10 mouse cellular contexts compared by ENCODE assay signal in the genomic region with DNA sequence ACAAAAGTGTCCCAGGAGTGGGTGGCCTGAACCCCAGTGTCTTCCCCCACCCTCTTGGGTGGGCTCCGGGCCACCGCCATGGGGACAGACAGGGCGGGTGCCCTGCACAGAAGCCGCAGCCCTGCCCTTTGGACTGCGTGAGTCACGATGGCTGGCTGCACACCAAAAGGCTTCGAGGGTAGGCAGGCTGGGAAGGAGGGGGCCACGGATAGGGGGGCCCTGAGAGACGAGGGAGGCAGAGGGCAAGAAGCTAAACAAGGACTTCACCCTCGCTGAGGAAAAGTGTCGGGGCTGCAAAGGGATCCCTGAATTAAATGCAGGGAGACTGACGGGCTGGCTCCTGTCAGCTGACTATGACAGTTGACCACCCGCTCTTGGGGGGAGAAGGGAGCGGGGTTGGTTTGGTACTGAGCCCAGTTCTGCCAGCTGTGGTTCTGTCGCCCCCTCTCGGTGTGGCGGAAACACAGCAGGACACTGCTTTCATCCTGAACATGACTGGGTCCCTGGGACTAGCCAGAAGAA. TPM values are rescaled to one million over a fixed set of nuclear protein-coding genes. Genes with fewer than 3 reads are reported as not detected.
DNase-seq lines count a peak whose midpoint lies in the region; ATAC-seq and TF ChIP-seq lines count a peak whose summit lies in the region.
"Had no signal": no experiment of that assay in that cellular context is flagged by ENCODE, and none has a peak within 500 bp of the region (broad histone marks: within the 10 kb centered on the region; RNA-seq: fewer than 3 reads in every experiment).

No protein-coding gene starts in this region.

- no peak for TF ChIP-seq POLR2A in brain, embryonic 14.5 days (IDR thresholded peaks at IDR 0.05; ENCODE audit: borderline replicate concordance, extremely low read depth, insufficient read depth, insufficient read length, poor library complexity, severe bottlenecking)

- no peak overlapping the region for H3K27ac ChIP-seq in heart, embryonic 10.5 days
- H3K27ac ChIP-seq in stomach, embryonic 15.5 days: peak overlapping the region; percentile 23

- H3K9ac ChIP-seq in stomach, embryonic 15.5 days: no peak overlapping the region

- WGBS in heart, embryonic 10.5 days: 45% methylated on average over 17 of the region's 17 CpGs
- WGBS in stomach, embryonic 15.5 days: 28% methylated on average over 17 of the region's 17 CpGs

- peak; percentile 78 for ATAC-seq in stomach, embryonic 15.5 days (ENCODE audit: insufficient read depth, low FRiP score, low read depth)
- no peak for ATAC-seq in megakaryocyte-erythroid progenitor cell, adult 5-6 weeks (replicated peaks; ENCODE audit: low FRiP score, low TSS enrichment, poor library complexity, severe bottlenecking)

- peak; percentile 25; the same call in 1 of the 2 replicates for TF ChIP-seq CTCF in brain, embryonic 14.5 days (IDR thresholded peaks at IDR 0.05; ENCODE audit: borderline replicate concordance, extremely low read depth, insufficient read depth, insufficient read length)

- intact Hi-C loops in heart, postnatal 14 days (cut with DNase I): loop anchor here (5.0 kb wide), 1 partner anchor 257 kb away; no protein-coding TSS in a partner anchor

- no peaks in the 10 kb centered on the region for H3K9me3 ChIP-seq in heart, embryonic 10.5 days
- H3K9me3 ChIP-seq in stomach, embryonic 15.5 days: no peaks in the 10 kb centered on the region

- H3K4me1 ChIP-seq in heart, embryonic 10.5 days: peaks cover 7% of the 10 kb centered on the region
- H3K4me1 ChIP-seq in stomach, embryonic 15.5 days: peaks cover 13% of the 10 kb centered on the region

- peak; percentile 98 for DNase-seq in heart, adult 11 months
- DNase-seq in heart, embryonic 10.5 days (ENCODE audit: low spot score): no peak
- no peak for DNase-seq in brain, embryonic 14.5 days (ENCODE audit: low read depth)
- DNase-seq in heart, postnatal 14 days: peak; percentile 71 to 75
- DNase-seq in kidney, postnatal 36 days: peak; percentile 86 to 87
- no peak for DNase-seq in left cerebral cortex, adult 9 months (ENCODE audit: low spot score in 2 of 2)

- H3K4me2 ChIP-seq in stomach, embryonic 15.5 days: peak overlapping the region; percentile 38

- H3K27me3 ChIP-seq in heart, embryonic 10.5 days (ENCODE audit: insufficient read depth, poor library complexity, severe bottlenecking): peaks cover 37% of the 10 kb centered on the region
- no peaks in the 10 kb centered on the region for H3K27me3 ChIP-seq in stomach, embryonic 15.5 days (replicated peaks)

- H3K4me3 ChIP-seq in heart, embryonic 10.5 days: no peak overlapping the region
- H3K4me3 ChIP-seq in stomach, embryonic 15.5 days (replicated peaks): no peak overlapping the region

- no peaks in the 10 kb centered on the region for H3K36me3 ChIP-seq in heart, embryonic 10.5 days
- H3K36me3 ChIP-seq in stomach, embryonic 15.5 days: no peaks in the 10 kb centered on the region

RNA-seq across cellular contexts. Expression of gene Mlph, which starts 5.2 kb away (rescaled TPM):
- 0.26 and 0.53 TPM in 2 replicates for polyA plus RNA-seq in heart, embryonic 10.5 days (2016; fragmentation: Nextera tagmentation; extraction: Ambion mirVana)
- polyA plus RNA-seq in brain, embryonic 14.5 days (2012; rRNA removed): 0.20 and 0.31 TPM in 2 replicates
- total RNA-seq in heart, postnatal 14 days (2021): under 1 TPM; 0.41 to 0.86 TPM
- polyA plus RNA-seq in stomach, embryonic 15.5 days (2015; fragmentation: Nextera tagmentation; extraction: Ambion mirVana): 1.8 and 2.3 TPM in 2 replicates
- total RNA-seq in megakaryocyte-erythroid progenitor cell, adult 5-6 weeks (2014; fragmentation: Nextera tagmentation): not detected in 2 replicates
- total RNA-seq in megakaryocyte-erythroid progenitor cell, adult 5-6 weeks (2017): 0.11 TPM in 1 of 2 replicates, not detected in the other
- total RNA-seq: neutrophil, adult 5-6 weeks had no signal

RNA-seq across cellular contexts. Expression of gene Prlh, which starts 43.2 kb away (rescaled TPM):
- polyA plus RNA-seq in heart, embryonic 10.5 days (2016; fragmentation: Nextera tagmentation; extraction: Ambion mirVana): not detected in 2 replicates
- not detected in 2 replicates for polyA plus RNA-seq in brain, embryonic 14.5 days (2012; rRNA removed)
- not detected for total RNA-seq in heart, postnatal 14 days (2021)
- not detected in 2 replicates for polyA plus RNA-seq in stomach, embryonic 15.5 days (2015; fragmentation: Nextera tagmentation; extraction: Ambion mirVana)
- total RNA-seq in megakaryocyte-erythroid progenitor cell, adult 5-6 weeks (2014; fragmentation: Nextera tagmentation): not detected in 2 replicates
- total RNA-seq in megakaryocyte-erythroid progenitor cell, adult 5-6 weeks (2017): not detected in 2 replicates
- total RNA-seq: ES-E14; neutrophil, adult 5-6 weeks had no signal

RNA-seq across cellular contexts. Expression of gene Rab17, which starts 59.8 kb away (rescaled TPM):
- polyA plus RNA-seq in heart, embryonic 10.5 days (2016; fragmentation: Nextera tagmentation; extraction: Ambion mirVana): 0.71 and 0.94 TPM in 2 replicates
- 0.25 TPM in 1 of 2 replicates, not detected in the other for polyA plus RNA-seq in brain, embryonic 14.5 days (2012; rRNA removed)
- total RNA-seq in heart, postnatal 14 days (2021): 1 to 10 TPM; 2.5 to 3.1 TPM
- polyA plus RNA-seq in stomach, embryonic 15.5 days (2015; fragmentation: Nextera tagmentation; extraction: Ambion mirVana): 9.5 and 14.2 TPM in 2 replicates
- total RNA-seq in megakaryocyte-erythroid progenitor cell, adult 5-6 weeks (2014; fragmentation: Nextera tagmentation): 0.69 TPM in 1 of 2 replicates, not detected in the other
- total RNA-seq in megakaryocyte-erythroid progenitor cell, adult 5-6 weeks (2017): 0.47 and 1.1 TPM in 2 replicates
- total RNA-seq: neutrophil, adult 5-6 weeks had no signal

Comparison
In these comparisons a context has a peak if more than half of its experiments do, and no peak if none do; other contexts are left out.
1. DNase-seq: peak in heart, adult 11 months (single experiment), heart, postnatal 14 days (2 of 2) and kidney, postnatal 36 days (2 of 2); none in heart, embryonic 10.5 days (single experiment), brain, embryonic 14.5 days (single experiment) and left cerebral cortex, adult 9 months (0 of 2).